Mouse (Mus musculus) E14TG2a.4 (cell line): ENCODE measurements around the gene Luc7l2.
A peak's percentile ranks its signal among the peaks of the same experiment; 100 is the strongest.

Experiments
- H3K27me3 ChIP-seq: 2 replicates; pipeline ENCODE4 v1.6.1; 2014; ENCODE audit warnings: low read length, control low read depth; ENCODE audit not compliant: insufficient read depth
- H3K36me3 ChIP-seq: 2 replicates; pipeline ENCODE4 v1.6.1; 2014; ENCODE audit warnings: low read length, control low read depth; ENCODE audit not compliant: insufficient read depth
- H3K4me1 ChIP-seq: replicated peaks from 2 replicates; pipeline ENCODE4 v1.6.1; 2014; ENCODE audit warnings: low read depth, low read length, control low read depth
- H3K4me3 ChIP-seq: replicated peaks from 2 replicates; pipeline ENCODE4 v1.5.1; 2014; ENCODE audit warnings: mild to moderate bottlenecking, low read length
- H3K9me3 ChIP-seq: 2 replicates; pipeline ENCODE4 v1.6.1; 2014; ENCODE audit warnings: low read length, control low read depth
- CTCF ChIP-seq: conservative IDR thresholded peaks from 2 replicates; pipeline ENCODE4 v1.5.1; 2014; ENCODE audit warnings: low read length
- NANOG ChIP-seq: IDR thresholded peaks from 2 replicates; pipeline ENCODE4 v1.6.1; 2014; ENCODE audit warnings: borderline replicate concordance, low read length, mixed read lengths
- POU5F1 ChIP-seq: IDR thresholded peaks from 2 replicates; pipeline ENCODE4 v1.6.1; 2014; ENCODE audit warnings: low read length, borderline replicate concordance

Gene Luc7l2

GRCm38 (mm10) chr6:38551062-38551988 is at the start of gene Luc7l2:
Gene Luc7l2, plus strand, starts transcription at chr6:38551334.
- TF ChIP-seq CTCF, result no peak
- no peak for TF ChIP-seq NANOG
- TF ChIP-seq POU5F1, result no peak
- Histone ChIP-seq H3K27me3 (no peaks in the 10 kb centered on the region), H3K4me3 (peak within 1 kb of the TSS; percentile 92), H3K4me1 (peaks cover 44% of the 10 kb centered on the region), H3K9me3 (no peaks in the 10 kb centered on the region), H3K36me3 (peaks cover 24% of the 10 kb centered on the region)

DNA sequence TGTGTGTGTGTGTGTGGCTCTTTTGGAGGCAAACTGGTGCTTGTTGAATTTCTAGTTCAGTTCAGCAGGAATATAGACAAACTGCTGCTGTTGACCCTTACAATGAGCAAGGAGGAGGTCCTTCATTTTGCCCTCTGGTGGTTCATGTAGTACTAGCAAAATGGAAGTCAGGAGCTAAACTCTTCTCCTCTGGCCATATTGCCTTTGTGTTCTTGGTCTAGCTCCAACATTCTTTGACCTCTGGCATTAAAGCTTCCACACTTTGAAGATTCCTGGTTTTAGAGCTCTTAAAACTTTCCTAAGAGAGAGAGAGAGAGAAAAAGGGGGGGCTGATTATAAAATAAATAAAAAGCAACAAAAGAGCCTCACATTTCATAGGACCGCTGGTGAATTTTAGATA is 39.0 kb upstream of the Luc7l2 start:
- H3K27me3 ChIP-seq, result no peaks in the 10 kb centered on the region
- no peaks in the 10 kb centered on the region for H3K9me3 ChIP-seq
- no peak overlapping the region for H3K4me3 ChIP-seq
- TF ChIP-seq CTCF (no peak), POU5F1 (no peak), NANOG (no peak)
- H3K36me3 ChIP-seq, result peaks cover 14% of the 10 kb centered on the region; the same call in 1 of the 2 replicates
- H3K4me1 ChIP-seq, result 0 out of 2 replicates have a peak, but pooled peaks cover 4% of the 10 kb centered on the region

GRCm38 (mm10) chr6:38512830-38513229 is 38.3 kb upstream of the Luc7l2 start:
- Histone ChIP-seq H3K4me1 (0 out of 2 replicates have a peak, but pooled peaks cover 4% of the 10 kb centered on the region), H3K9me3 (no peaks in the 10 kb centered on the region), H3K36me3 (peaks cover 14% of the 10 kb centered on the region; the same call in 1 of the 2 replicates), H3K27me3 (no peaks in the 10 kb centered on the region), H3K4me3 (no peak overlapping the region)
- TF ChIP-seq POU5F1 (no peak), CTCF (no peak), NANOG (no peak)

- no peak overlapping the region for H3K4me3 ChIP-seq
- TF ChIP-seq NANOG, result no peak
- TF ChIP-seq CTCF, result no peak
- no peak for TF ChIP-seq POU5F1
- peaks cover 7% of the 10 kb centered on the region; the same call in 1 of the 2 replicates for H3K36me3 ChIP-seq
- no peaks in the 10 kb centered on the region for H3K9me3 ChIP-seq
- H3K27me3 ChIP-seq, result no peaks in the 10 kb centered on the region
- H3K4me1 ChIP-seq, result 0 out of 2 replicates have a peak, but pooled peaks cover 4% of the 10 kb centered on the region
These were observed 35.9 kb upstream of the Luc7l2 start for GRCm38 (mm10) chr6:38515201-38515600.

DNA sequence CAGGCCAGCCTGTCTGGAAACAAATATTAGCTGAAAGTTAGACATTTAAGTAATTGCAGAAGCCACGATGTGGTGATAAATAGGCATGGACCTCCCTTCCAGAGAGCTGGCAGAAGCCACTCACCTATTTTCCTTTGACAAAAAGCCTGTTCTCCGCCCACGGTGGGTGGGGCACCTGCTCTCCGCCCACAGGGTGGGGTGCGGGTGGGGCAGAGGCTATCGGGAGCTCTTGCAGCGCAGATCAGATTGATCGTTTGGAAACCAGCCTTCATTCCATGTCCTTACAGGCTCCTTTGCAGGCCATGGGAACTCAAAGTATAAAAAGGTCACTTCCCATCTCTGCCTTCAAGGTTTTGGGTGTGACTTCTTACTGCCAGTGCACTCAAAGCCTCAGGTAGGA is 27.3 kb upstream of the Luc7l2 start:
- TF ChIP-seq CTCF (no peak), NANOG (no peak), POU5F1 (no peak)
- Histone ChIP-seq H3K27me3 (peaks cover 2% of the 10 kb centered on the region; the same call in 1 of the 2 replicates), H3K4me1 (peaks cover 20% of the 10 kb centered on the region), H3K4me3 (peak overlapping the region; percentile 50), H3K9me3 (no peaks in the 10 kb centered on the region), H3K36me3 (no peaks in the 10 kb centered on the region)

- TF ChIP-seq POU5F1, result no peak
- TF ChIP-seq CTCF, result peak; percentile 67
- Histone ChIP-seq H3K27me3 (0 out of 2 replicates have a peak, but pooled peaks cover under 1% of the 10 kb centered on the region), H3K36me3 (no peaks in the 10 kb centered on the region), H3K4me1 (peaks cover 20% of the 10 kb centered on the region), H3K9me3 (no peaks in the 10 kb centered on the region), H3K4me3 (no peak overlapping the region)
These were observed 19.8 kb upstream of the Luc7l2 start for GRCm38 (mm10) chr6:38531211-38531820.

GRCm38 (mm10) chr6:38532500-38533420 is 18.4 kb upstream of the Luc7l2 start:
- H3K36me3 ChIP-seq, result no peaks in the 10 kb centered on the region

More at GRCm38 (mm10) chr6:38532500-38533420, 18.4 kb upstream of the Luc7l2 start:
- no peaks in the 10 kb centered on the region for H3K27me3 ChIP-seq
- no peaks in the 10 kb centered on the region for H3K9me3 ChIP-seq
- peak overlapping the region; percentile 95 for H3K4me3 ChIP-seq
- H3K4me1 ChIP-seq, result peaks cover 20% of the 10 kb centered on the region
- TF ChIP-seq POU5F1, result no peak
- no peak for TF ChIP-seq NANOG
- no peak for TF ChIP-seq CTCF
